Mouse (Mus musculus) spleen, postnatal 0 days (tissue): Measurements from ENCODE around the gene Tmem266. TPM values are rescaled to one million over a fixed set of nuclear protein-coding genes. Genes with fewer than 3 reads are reported as not detected.

Experiments used
- polyA plus RNA-seq: library from polyadenylated mRNA; unstranded; fragments of >200 nt; fragmentation: Nextera tagmentation; extraction: Ambion mirVana; gene quantifications from 2 replicates; pipeline ENCODE4 v1.2.1, GENCODE M21; 2015

Tmem266 gene
- polyA plus RNA-seq, result not detected in 2 replicates

GRCm38 (mm10) chr9:55326515-55327233, at the start of gene Tmem266, which contains the start of gene Nrg4:
Gene Tmem266 (plus strand): TSS chr9:55326913.
Gene Nrg4 (minus strand): TSS chr9:55326844.

Other genes starting within 250 kb of the Tmem266 start
- 18.5 and 20.9 TPM in 2 replicates for gene Ube2q2, start 178.1 kb upstream of the Tmem266 start, polyA plus RNA-seq
- gene Fbxo22, start 118.0 kb upstream of the Tmem266 start, polyA plus RNA-seq, result 21.5 and 22.8 TPM in 2 replicates
- gene Nrg4, start 69 bp upstream of the Tmem266 start, polyA plus RNA-seq, result 1.2 and 2.0 TPM in 2 replicates
- 149 and 170 TPM in 2 replicates for gene Etfa, start 185.3 kb downstream of the Tmem266 start, polyA plus RNA-seq
- not detected in 2 replicates for gene Isl2, start 211.8 kb downstream of the Tmem266 start, polyA plus RNA-seq